Mouse (Mus musculus): ENCODE measurements around the gene Gm26965. TPM values are rescaled to one million over a fixed set of nuclear protein-coding genes. Genes with fewer than 3 reads are reported as not detected.
A peak's percentile ranks its signal among the peaks of the same experiment; 100 is the strongest.

The Gm26965 gene
- polyA plus RNA-seq (2016; fragmentation: Nextera tagmentation; extraction: Ambion mirVana): not detected in 2 replicates

GRCm38 (mm10) chr13:67525753-67526410, at the start of gene Gm26965, which contains the start of gene Zfp87:
TSS of gene Gm26965 (minus strand) at chr13:67526151.
TSS of gene Zfp87 (minus strand) at chr13:67526177.
- Histone ChIP-seq H3K9ac (peak within 1 kb of the TSS; percentile 90), H3K27ac (ENCODE audit: poor library complexity, severe bottlenecking) (peak within 1 kb of the TSS; percentile 59), H3K36me3 (peaks cover 2% of the 10 kb centered on the region), H3K9me3 (replicated peaks) (no peaks in the 10 kb centered on the region), H3K4me3 (peak within 1 kb of the TSS; percentile 80), H3K27me3 (replicated peaks) (no peaks in the 10 kb centered on the region), H3K4me2 (peak within 1 kb of the TSS; percentile 88), H3K4me1 (replicated peaks) (peaks cover 12% of the 10 kb centered on the region)
- under 1% methylated on average over 27 of the region's 27 CpGs for WGBS
- peak; percentile 98 for ATAC-seq (ENCODE audit: insufficient number of reproducible peaks, low FRiP score)

- Histone ChIP-seq H3K9me3 (replicated peaks) (0 out of 2 replicates have a peak, but pooled peaks cover 3% of the 10 kb centered on the region), H3K27ac (ENCODE audit: poor library complexity, severe bottlenecking) (no peak overlapping the region), H3K36me3 (no peaks in the 10 kb centered on the region), H3K4me1 (replicated peaks) (no peaks in the 10 kb centered on the region), H3K4me3 (no peak overlapping the region), H3K27me3 (replicated peaks) (no peaks in the 10 kb centered on the region), H3K4me2 (no peak overlapping the region), H3K9ac (no peak overlapping the region)
- ATAC-seq (ENCODE audit: insufficient number of reproducible peaks, low FRiP score): no peak
- WGBS: 59% methylated on average over 5 of the region's 5 CpGs
Observed at GRCm38 (mm10) chr13:67572591-67573189, 46.7 kb upstream of the Gm26965 start.

GRCm38 (mm10) chr13:67553730-67554129, 27.8 kb upstream of the Gm26965 start, which contains the start of gene Zfp748:
TSS of gene Zfp748 (minus strand) at chr13:67553830.
- H3K27ac ChIP-seq (ENCODE audit: poor library complexity, severe bottlenecking): peak within 1 kb of the TSS; percentile 76
- no peaks in the 10 kb centered on the region for H3K27me3 ChIP-seq (replicated peaks)
- peak within 1 kb of the TSS; percentile 75 for H3K4me3 ChIP-seq
- H3K4me2 ChIP-seq: peak within 1 kb of the TSS; percentile 70
- H3K9ac ChIP-seq: peak within 1 kb of the TSS; percentile 85
- no peak for ATAC-seq (ENCODE audit: insufficient number of reproducible peaks, low FRiP score)
- peaks cover 11% of the 10 kb centered on the region for H3K4me1 ChIP-seq (replicated peaks)
- no peaks in the 10 kb centered on the region for H3K36me3 ChIP-seq
- WGBS: 75% methylated on average over 4 of the region's 4 CpGs
- no peaks in the 10 kb centered on the region for H3K9me3 ChIP-seq (replicated peaks)

- peaks cover 11% of the 10 kb centered on the region for H3K4me1 ChIP-seq (replicated peaks)
- H3K9me3 ChIP-seq (replicated peaks): no peaks in the 10 kb centered on the region
- peak overlapping the region; percentile 75 for H3K4me3 ChIP-seq
- H3K36me3 ChIP-seq: no peaks in the 10 kb centered on the region
- under 1% methylated on average over 44 of the region's 44 CpGs for WGBS
- H3K27me3 ChIP-seq (replicated peaks): no peaks in the 10 kb centered on the region
- peak overlapping the region; percentile 85 for H3K9ac ChIP-seq
- peak overlapping the region; percentile 76 for H3K27ac ChIP-seq (ENCODE audit: poor library complexity, severe bottlenecking)
- ATAC-seq (ENCODE audit: insufficient number of reproducible peaks, low FRiP score): peak; percentile 98
- H3K4me2 ChIP-seq: peak overlapping the region; percentile 70
Observed at GRCm38 (mm10) chr13:67552505-67553346, 26.8 kb upstream of the Gm26965 start.

- Histone ChIP-seq H3K4me2 (no peak overlapping the region), H3K27ac (ENCODE audit: poor library complexity, severe bottlenecking) (no peak overlapping the region), H3K36me3 (peaks cover 39% of the 10 kb centered on the region), H3K9ac (no peak overlapping the region), H3K4me1 (replicated peaks) (0 out of 2 replicates have a peak, but pooled peaks cover 2% of the 10 kb centered on the region), H3K9me3 (replicated peaks) (no peaks in the 10 kb centered on the region), H3K4me3 (no peak overlapping the region), H3K27me3 (replicated peaks) (no peaks in the 10 kb centered on the region)
- WGBS: 86% methylated on average over 1 of the region's 1 CpGs
- no peak for ATAC-seq (ENCODE audit: insufficient number of reproducible peaks, low FRiP score)
Observed at GRCm38 (mm10) chr13:67545941-67546340, 20.0 kb upstream of the Gm26965 start.

- no peak for ATAC-seq (ENCODE audit: insufficient number of reproducible peaks, low FRiP score)
- no peaks in the 10 kb centered on the region for H3K27me3 ChIP-seq (replicated peaks)
- H3K27ac ChIP-seq (ENCODE audit: poor library complexity, severe bottlenecking): no peak overlapping the region
- H3K9me3 ChIP-seq (replicated peaks): no peaks in the 10 kb centered on the region
- peaks cover 12% of the 10 kb centered on the region for H3K4me1 ChIP-seq (replicated peaks)
- 73% methylated on average over 3 of the region's 3 CpGs for WGBS
- no peak overlapping the region for H3K4me3 ChIP-seq
- H3K4me2 ChIP-seq: no peak overlapping the region
- no peak overlapping the region for H3K9ac ChIP-seq
- no peaks in the 10 kb centered on the region for H3K36me3 ChIP-seq
Observed at GRCm38 (mm10) chr13:67527049-67527730, 1.2 kb upstream of the Gm26965 start.

- no peaks in the 10 kb centered on the region for H3K27me3 ChIP-seq (replicated peaks)
- H3K4me3 ChIP-seq: no peak overlapping the region
- WGBS: 83% methylated on average over 1 of the region's 1 CpGs
- peaks cover 3% of the 10 kb centered on the region; the same call in 1 of the 2 replicates for H3K36me3 ChIP-seq
- no peak overlapping the region for H3K27ac ChIP-seq (ENCODE audit: poor library complexity, severe bottlenecking)
- ATAC-seq (ENCODE audit: insufficient number of reproducible peaks, low FRiP score): no peak
- peaks cover 2% of the 10 kb centered on the region; the same call in 1 of the 2 replicates for H3K9me3 ChIP-seq (replicated peaks)
- H3K4me1 ChIP-seq (replicated peaks): peaks cover 7% of the 10 kb centered on the region; the same call in 1 of the 2 replicates
- H3K9ac ChIP-seq: no peak overlapping the region
- H3K4me2 ChIP-seq: no peak overlapping the region
Observed at GRCm38 (mm10) chr13:67500908-67501307, 25.0 kb downstream of the Gm26965 start.

GRCm38 (mm10) chr13:67500084-67500719, 25.7 kb downstream of the Gm26965 start, which contains the start of gene Zfp58:
TSS of gene Zfp58 (minus strand) at chr13:67500555.
- peak; percentile 95 for ATAC-seq (ENCODE audit: insufficient number of reproducible peaks, low FRiP score)
- 1% methylated on average over 22 of the region's 22 CpGs for WGBS
- H3K9ac ChIP-seq: peak within 1 kb of the TSS; percentile 72

GRCm38 (mm10) chr13:67495631-67496030, 30.3 kb downstream of the Gm26965 start:
- no peak overlapping the region for H3K9ac ChIP-seq
- peaks cover 46% of the 10 kb centered on the region for H3K36me3 ChIP-seq
- no peak overlapping the region for H3K4me2 ChIP-seq
- no peak overlapping the region for H3K27ac ChIP-seq (ENCODE audit: poor library complexity, severe bottlenecking)
- H3K4me3 ChIP-seq: no peak overlapping the region
- H3K4me1 ChIP-seq (replicated peaks): peaks cover 7% of the 10 kb centered on the region; the same call in 1 of the 2 replicates
- no peak for ATAC-seq (ENCODE audit: insufficient number of reproducible peaks, low FRiP score)
- H3K9me3 ChIP-seq (replicated peaks): peaks cover 6% of the 10 kb centered on the region; the same call in 1 of the 2 replicates
- no peaks in the 10 kb centered on the region for H3K27me3 ChIP-seq (replicated peaks)
- 84% methylated on average over 1 of the region's 1 CpGs for whole genome bisulfite sequencing

More at GRCm38 (mm10) chr13:67500084-67500719, 25.7 kb downstream of the Gm26965 start, which contains the start of gene Zfp58:
- H3K27ac ChIP-seq (ENCODE audit: poor library complexity, severe bottlenecking): no peak within 1 kb of the TSS; the same call in 1 of the 2 replicates
- peaks cover 4% of the 10 kb centered on the region; the same call in 1 of the 2 replicates for H3K9me3 ChIP-seq (replicated peaks)
- H3K4me2 ChIP-seq: peak within 1 kb of the TSS; percentile 65
- H3K4me1 ChIP-seq (replicated peaks): peaks cover 7% of the 10 kb centered on the region; the same call in 1 of the 2 replicates
- peak within 1 kb of the TSS; percentile 77 for H3K4me3 ChIP-seq
- peaks cover 7% of the 10 kb centered on the region for H3K36me3 ChIP-seq
- no peaks in the 10 kb centered on the region for H3K27me3 ChIP-seq (replicated peaks)

GRCm38 (mm10) chr13:67484424-67484811, 41.5 kb downstream of the Gm26965 start:
- H3K9ac ChIP-seq: peak overlapping the region; percentile 42; the same call in 1 of the 2 replicates
- WGBS: 22% methylated on average over 8 of the region's 8 CpGs

More at GRCm38 (mm10) chr13:67484424-67484811, 41.5 kb downstream of the Gm26965 start:
- Histone ChIP-seq H3K36me3 (peaks cover 19% of the 10 kb centered on the region; the same call in 1 of the 2 replicates), H3K27me3 (replicated peaks) (no peaks in the 10 kb centered on the region), H3K4me3 (peak overlapping the region; percentile 70), H3K9me3 (replicated peaks) (no peaks in the 10 kb centered on the region), H3K4me1 (replicated peaks) (peaks cover 4% of the 10 kb centered on the region; the same call in 1 of the 2 replicates), H3K27ac (ENCODE audit: poor library complexity, severe bottlenecking) (no peak overlapping the region), H3K4me2 (peak overlapping the region; percentile 70)
- 0 out of 2 replicates have a peak, but pooled peaks have one; percentile 46 for ATAC-seq (ENCODE audit: insufficient number of reproducible peaks, low FRiP score)

Data from heart, embryonic 12.5 days (tissue).